Mouse (Mus musculus) C2C12 (cell line): ENCODE results near the gene Tmtc2.

Source experiments
- CTCF ChIP-seq: IDR thresholded peaks from one replicate; pipeline ENCODE4 v1.5.1; 2011; ENCODE audit not compliant: control insufficient read depth, insufficient read depth, insufficient read length
- FOSL1 ChIP-seq: IDR thresholded peaks from one replicate; pipeline ENCODE4 v1.8.0; 2011; ENCODE audit warnings: mild to moderate bottlenecking, low read length; ENCODE audit not compliant: poor library complexity, insufficient read depth, severe bottlenecking
- MAX ChIP-seq: IDR thresholded peaks from one replicate; pipeline ENCODE4 v1.6.1; 2011; ENCODE audit warnings: mild to moderate bottlenecking, control low read depth
- MYOG ChIP-seq: IDR thresholded peaks from one replicate; pipeline ENCODE4 v1.6.1; 2011; ENCODE audit not compliant: control insufficient read depth, insufficient read length; ENCODE audit errors: extremely low read depth

- TF ChIP-seq CTCF (no peak), MYOG (no peak), MAX (no peak), FOSL1 (no peak)
Observed at GRCm38 (mm10) chr10:105193756-105194460, 380.3 kb downstream of the Tmtc2 start.
